Mouse (Mus musculus) left cerebral cortex, adult 9 months (tissue): ENCODE measurements at regions not wholly inside any gene's neighbourhood (a gene's known extent, or its start where the extent isn't known, plus 50 kb on each side); places are given as distances from the start of the nearest gene placed in this dataset.

Experiments used
- DNase-seq, 2 experiments: peaks; one replicate each; pipeline ENCODE4 v3.0.0; 2022; ENCODE audit warnings: low spot score in 2 of 2

- DNase-seq, result no peak
These were observed 67.5 kb downstream of the Lmo4 start for GRCm38 (mm10) chr3:144137483-144137882.

GRCm38 (mm10) chr3:144136432-144136831, 68.6 kb downstream of the Lmo4 start:
- DNase-seq, result no peak

GRCm38 (mm10) chr3:144135646-144136045, 69.4 kb downstream of the Lmo4 start:
- DNase-seq, result no peak

- DNase-seq, result no peak
These were observed 77.0 kb downstream of the Lmo4 start for GRCm38 (mm10) chr3:144128042-144128441.

- peak in 1 of 2 experiments; percentile 10 for DNase-seq
These were observed 80.7 kb downstream of the Lmo4 start for GRCm38 (mm10) chr3:144124353-144124752.

GRCm38 (mm10) chr3:144123361-144124072, 81.5 kb downstream of the Lmo4 start:
- DNase-seq, result no peak

GRCm38 (mm10) chr3:144119076-144119475, 85.9 kb downstream of the Lmo4 start:
- no peak for DNase-seq

- DNase-seq, result no peak
These were observed 91.1 kb downstream of the Lmo4 start for GRCm38 (mm10) chr3:144113672-144114645.

- no peak for DNase-seq
These were observed 94.5 kb downstream of the Lmo4 start for GRCm38 (mm10) chr3:144110331-144111080.

GRCm38 (mm10) chr3:144109769-144110168, 95.3 kb downstream of the Lmo4 start:
- DNase-seq, result no peak

- no peak for DNase-seq
These were observed 96.7 kb downstream of the Lmo4 start for GRCm38 (mm10) chr3:144108310-144108709.

- peak in 1 of 2 experiments; percentile 48 for DNase-seq
These were observed 97.4 kb downstream of the Lmo4 start for GRCm38 (mm10) chr3:144107664-144108063.

GRCm38 (mm10) chr3:144104366-144104765, 100.7 kb downstream of the Lmo4 start:
- DNase-seq, result no peak

GRCm38 (mm10) chr3:144099444-144099843, 105.6 kb downstream of the Lmo4 start:
- no peak for DNase-seq

- no peak for DNase-seq
These were observed 106.3 kb downstream of the Lmo4 start for GRCm38 (mm10) chr3:144098762-144099161.

- no peak for DNase-seq
These were observed 113.8 kb downstream of the Lmo4 start for GRCm38 (mm10) chr3:144091231-144091630.

- DNase-seq, result no peak
These were observed 115.2 kb downstream of the Lmo4 start for GRCm38 (mm10) chr3:144089790-144090256.

- no peak for DNase-seq
These were observed 116.6 kb downstream of the Lmo4 start for GRCm38 (mm10) chr3:144088261-144088884.

GRCm38 (mm10) chr3:144087771-144088170, 117.2 kb downstream of the Lmo4 start:
- DNase-seq, result no peak

- DNase-seq, result no peak
These were observed 118.8 kb downstream of the Lmo4 start for GRCm38 (mm10) chr3:144086176-144086575.

GRCm38 (mm10) chr3:144079960-144080359, 125.1 kb downstream of the Lmo4 start:
- DNase-seq, result no peak
